Mouse (Mus musculus) embryonic fibroblast, embryonic 13.5 days (primary cell): ENCODE data around the gene Eea1. TPM values are rescaled to one million over a fixed set of nuclear protein-coding genes. Genes with fewer than 3 reads are reported as not detected.
"Not testable (repeated sequence)": the region's sequence is repeated elsewhere in the genome, so short reads cannot be mapped to it uniquely, and the experiment has no call there.

ENCODE experiments used
- H3K27ac ChIP-seq: 2 replicates; pipeline ENCODE4 v1.5.1; 2012; ENCODE audit warnings: low read length, control low read depth, inconsistent platforms; ENCODE audit not compliant: insufficient read depth
- H3K4me1 ChIP-seq: 2 replicates; pipeline ENCODE4 v1.6.1; 2011; ENCODE audit warnings: low read length; ENCODE audit not compliant: control insufficient read depth, insufficient read depth
- H3K4me3 ChIP-seq: 2 replicates; pipeline ENCODE4 v1.5.1; 2011; ENCODE audit warnings: mild to moderate bottlenecking, control low read depth, low read length; ENCODE audit not compliant: insufficient read depth
- CTCF ChIP-seq: IDR thresholded peaks from 2 replicates; pipeline ENCODE4 v1.5.1; 2011; ENCODE audit warnings: mild to moderate bottlenecking, control low read depth, low read length, moderate library complexity, borderline replicate concordance; ENCODE audit not compliant: insufficient read depth
- POLR2A ChIP-seq: IDR thresholded peaks from 2 replicates; pipeline ENCODE4 v1.6.1; 2011; ENCODE audit warnings: low read depth, mild to moderate bottlenecking, control low read depth, low read length, moderate library complexity
- polyA plus RNA-seq: library from polyadenylated mRNA; stranded (reverse); fragments of >200 nt; gene quantifications from 2 replicates; pipeline ENCODE4 v1.2.4, GENCODE M21; 2011; ENCODE audit warnings: low read depth; ENCODE audit not compliant: missing spikeins, insufficient read length

The Eea1 gene
- polyA plus RNA-seq, 1 experiment, result 35.3 TPM

GRCm38 (mm10) chr10:96035951-96036350 lies 95.5 kb downstream of the Eea1 start:
- TF ChIP-seq CTCF, result no peak
- no peak for TF ChIP-seq POLR2A
- no peaks in the 10 kb centered on the region for H3K4me1 ChIP-seq
- H3K4me3 ChIP-seq, result no peak overlapping the region
- no peak overlapping the region for H3K27ac ChIP-seq

GRCm38 (mm10) chr10:96044216-96044615 lies 103.8 kb downstream of the Eea1 start:
- no peak overlapping the region for H3K4me3 ChIP-seq
- H3K4me1 ChIP-seq, result no peaks in the 10 kb centered on the region
- TF ChIP-seq POLR2A (no peak), CTCF (no peak)
- H3K27ac ChIP-seq, result no peak overlapping the region

GRCm38 (mm10) chr10:96047960-96048536 lies 107.6 kb downstream of the Eea1 start:
- Histone ChIP-seq H3K4me1 (no peaks in the 10 kb centered on the region), H3K27ac (no peak overlapping the region), H3K4me3 (no peak overlapping the region)
- TF ChIP-seq CTCF, result no peak
- TF ChIP-seq POLR2A, result no peak

GRCm38 (mm10) chr10:96048550-96048949 lies 108.1 kb downstream of the Eea1 start:
- H3K27ac ChIP-seq, result no peak overlapping the region
- TF ChIP-seq CTCF (no peak), POLR2A (no peak)
- H3K4me1 ChIP-seq, result no peaks in the 10 kb centered on the region
- no peak overlapping the region for H3K4me3 ChIP-seq

GRCm38 (mm10) chr10:96067347-96067746 lies 126.9 kb downstream of the Eea1 start:
- H3K27ac ChIP-seq, result no peak overlapping the region
- no peak overlapping the region for H3K4me3 ChIP-seq
- H3K4me1 ChIP-seq, result no peaks in the 10 kb centered on the region
- TF ChIP-seq CTCF (no peak), POLR2A (no peak)

GRCm38 (mm10) chr10:96074386-96074785 lies 133.9 kb downstream of the Eea1 start:
- H3K4me1 ChIP-seq, result no peaks in the 10 kb centered on the region
- no peak for TF ChIP-seq CTCF
- TF ChIP-seq POLR2A, result no peak
- H3K4me3 ChIP-seq, result no peak overlapping the region
- H3K27ac ChIP-seq, result no peak overlapping the region

- Histone ChIP-seq H3K27ac (no peak overlapping the region), H3K4me1 (no peaks in the 10 kb centered on the region), H3K4me3 (no peak overlapping the region)
- TF ChIP-seq CTCF (no peak), POLR2A (no peak)
Observed at GRCm38 (mm10) chr10:96075403-96075802, 135.0 kb downstream of the Eea1 start.

GRCm38 (mm10) chr10:96075880-96076279 lies 135.4 kb downstream of the Eea1 start:
- H3K4me3 ChIP-seq, result no peak overlapping the region
- no peak overlapping the region for H3K27ac ChIP-seq
- TF ChIP-seq POLR2A (no peak), CTCF (no peak)
- no peaks in the 10 kb centered on the region for H3K4me1 ChIP-seq

GRCm38 (mm10) chr10:96076461-96076860 lies 136.0 kb downstream of the Eea1 start:
- Histone ChIP-seq H3K4me1 (no peaks in the 10 kb centered on the region), H3K4me3 (no peak overlapping the region), H3K27ac (no peak overlapping the region)
- no peak for TF ChIP-seq CTCF
- no peak for TF ChIP-seq POLR2A

- not testable (repeated sequence) for H3K4me3 ChIP-seq, H3K4me1 ChIP-seq
Observed at GRCm38 (mm10) chr10:96077480-96078066, 137.1 kb downstream of the Eea1 start.

GRCm38 (mm10) chr10:96079823-96080222 lies 139.4 kb downstream of the Eea1 start:
- no peak overlapping the region for H3K4me3 ChIP-seq
- no peak overlapping the region for H3K27ac ChIP-seq
- no peaks in the 10 kb centered on the region for H3K4me1 ChIP-seq
- TF ChIP-seq CTCF (no peak), POLR2A (no peak)

More at GRCm38 (mm10) chr10:96077480-96078066, 137.1 kb downstream of the Eea1 start:
- H3K27ac ChIP-seq, result not testable (repeated sequence)
